Mouse (Mus musculus): ENCODE measurements around the gene Patl2.

Patl2 gene

GRCm38 (mm10) chr2:122180051-122180822 is 5.8 kb downstream of the Patl2 start:
- DNase-seq (ENCODE audit: inconsistent age in 2 of 2, low spot score in 1 of 2) = no peak

GRCm38 (mm10) chr2:122172188-122172587 is 13.8 kb downstream of the Patl2 start:
- no peak for DNase-seq (ENCODE audit: inconsistent age in 2 of 2, low spot score in 1 of 2)

GRCm38 (mm10) chr2:122171292-122171691 is 14.7 kb downstream of the Patl2 start:
- DNase-seq (ENCODE audit: inconsistent age in 2 of 2, low spot score in 1 of 2) = no peak

GRCm38 (mm10) chr2:122164293-122164692 is 21.7 kb downstream of the Patl2 start:
- DNase-seq (ENCODE audit: inconsistent age in 2 of 2, low spot score in 1 of 2) = no peak

- DNase-seq (ENCODE audit: inconsistent age in 2 of 2, low spot score in 1 of 2) = no peak
These were observed 22.4 kb downstream of the Patl2 start for GRCm38 (mm10) chr2:122163430-122164195.

- DNase-seq (ENCODE audit: inconsistent age in 2 of 2, low spot score in 1 of 2) = no peak
These were observed 23.5 kb downstream of the Patl2 start for GRCm38 (mm10) chr2:122162529-122162928.

- DNase-seq (ENCODE audit: inconsistent age in 2 of 2, low spot score in 1 of 2) = no peak
These were observed 24.4 kb downstream of the Patl2 start for GRCm38 (mm10) chr2:122161542-122161941.

- peak; percentile 78 to 94 for DNase-seq (ENCODE audit: inconsistent age in 2 of 2, low spot score in 1 of 2)
These were observed 25.3 kb downstream of the Patl2 start, which contains the start of gene Trim69 for GRCm38 (mm10) chr2:122160680-122161079. Gene Trim69 (plus strand): TSS chr2:122160700.

- DNase-seq (ENCODE audit: inconsistent age in 2 of 2, low spot score in 1 of 2) = no peak
These were observed 26.3 kb downstream of the Patl2 start for GRCm38 (mm10) chr2:122159667-122160066.

- no peak for DNase-seq (ENCODE audit: inconsistent age in 2 of 2, low spot score in 1 of 2)
These were observed 27.6 kb downstream of the Patl2 start for GRCm38 (mm10) chr2:122158362-122158802.

GRCm38 (mm10) chr2:122157561-122157960 is 28.4 kb downstream of the Patl2 start:
- DNase-seq (ENCODE audit: inconsistent age in 2 of 2, low spot score in 1 of 2) = no peak

GRCm38 (mm10) chr2:122156051-122156700 is 29.8 kb downstream of the Patl2 start:
- no peak for DNase-seq (ENCODE audit: inconsistent age in 2 of 2, low spot score in 1 of 2)

GRCm38 (mm10) chr2:122155292-122155691 is 30.7 kb downstream of the Patl2 start:
- no peak for DNase-seq (ENCODE audit: inconsistent age in 2 of 2, low spot score in 1 of 2)

- no peak for DNase-seq (ENCODE audit: inconsistent age in 2 of 2, low spot score in 1 of 2)
These were observed 31.5 kb downstream of the Patl2 start for GRCm38 (mm10) chr2:122154479-122154878.

- no peak for DNase-seq (ENCODE audit: inconsistent age in 2 of 2, low spot score in 1 of 2)
These were observed 32.2 kb downstream of the Patl2 start for GRCm38 (mm10) chr2:122153681-122154365.

GRCm38 (mm10) chr2:122152850-122153249 is 33.1 kb downstream of the Patl2 start:
- DNase-seq (ENCODE audit: inconsistent age in 2 of 2, low spot score in 1 of 2) = no peak

- no peak for DNase-seq (ENCODE audit: inconsistent age in 2 of 2, low spot score in 1 of 2)
These were observed 34.8 kb downstream of the Patl2 start for GRCm38 (mm10) chr2:122151221-122151620.

- no peak for DNase-seq (ENCODE audit: inconsistent age in 2 of 2, low spot score in 1 of 2)
These were observed 36.3 kb downstream of the Patl2 start for GRCm38 (mm10) chr2:122149716-122150115.

GRCm38 (mm10) chr2:122149316-122149715 is 36.7 kb downstream of the Patl2 start:
- peak in 1 of 2 experiments; percentile 68 for DNase-seq (ENCODE audit: inconsistent age in 2 of 2, low spot score in 1 of 2)

GRCm38 (mm10) chr2:122148242-122148917 is 37.6 kb downstream of the Patl2 start:
- DNase-seq (ENCODE audit: inconsistent age in 2 of 2, low spot score in 1 of 2) = peak; percentile 76 to 92

Measured in adrenal gland, adult (tissue).